ENCODE assay signal across 9 mouse cellular contexts in genomic region chr7:142470808-142471413, GRCm38 (mm10). TPM values are rescaled to one million over a fixed set of nuclear protein-coding genes. Genes with fewer than 3 reads are reported as not detected.
DNase-seq lines count a peak whose midpoint lies in the region; ATAC-seq lines count a peak whose summit lies in the region.
"Had no signal": no experiment of that assay in that cellular context is flagged by ENCODE, and none has a peak within 500 bp of the region (broad histone marks: within the 10 kb centered on the region; RNA-seq: fewer than 3 reads in every experiment).

No protein-coding gene starts in this region.

- 24% methylated on average over 4 of the region's 4 CpGs for WGBS in embryonic facial prominence, embryonic 15.5 days
- WGBS in lung, embryonic 16.5 days = 15% methylated on average over 4 of the region's 4 CpGs
- WGBS in stomach, embryonic 14.5 days = 15% methylated on average over 4 of the region's 4 CpGs

- H3K27ac ChIP-seq in embryonic facial prominence, embryonic 15.5 days (replicated peaks) = peak overlapping the region; percentile 79
- peak overlapping the region; percentile 93 for H3K27ac ChIP-seq in lung, embryonic 16.5 days (ENCODE audit: low read length)
- peak overlapping the region; percentile 97 for H3K27ac ChIP-seq in stomach, embryonic 14.5 days (ENCODE audit: low read length)

- ATAC-seq in embryonic facial prominence, embryonic 15.5 days (ENCODE audit: insufficient number of reproducible peaks, low FRiP score, low TSS enrichment, low read depth) = peak; percentile 69
- peak; percentile 69 for ATAC-seq in lung, embryonic 16.5 days (ENCODE audit: low read depth)
- peak; percentile 15; the same call in 1 of the 2 replicates for ATAC-seq in stomach, embryonic 14.5 days (ENCODE audit: insufficient number of reproducible peaks, insufficient read depth, low FRiP score, low read depth)

- DNase-seq in adrenal gland, adult (ENCODE audit: inconsistent age in 2 of 2, low spot score in 1 of 2) = peak; percentile 31 to 60
- DNase-seq in adrenal gland, postnatal 25 days = no peak
- DNase-seq in 3134 (ENCODE audit: extremely low read depth, insufficient read length, low spot score) = peak; percentile 83
- DNase-seq in heart, postnatal 36 days = peak; percentile 65 to 77
- DNase-seq in frontal cortex, postnatal 25 days (ENCODE audit: low spot score in 2 of 2) = no peak

- H3K36me3 ChIP-seq in embryonic facial prominence, embryonic 15.5 days = no peaks in the 10 kb centered on the region
- H3K36me3 ChIP-seq in lung, embryonic 16.5 days (ENCODE audit: control insufficient read depth, insufficient read depth, low read length) = no peaks in the 10 kb centered on the region
- peaks cover under 1% of the 10 kb centered on the region; the same call in 1 of the 2 replicates for H3K36me3 ChIP-seq in stomach, embryonic 14.5 days (ENCODE audit: control insufficient read depth, insufficient read depth, low read length)

- H3K4me1 ChIP-seq in embryonic facial prominence, embryonic 15.5 days = peaks cover 45% of the 10 kb centered on the region
- H3K4me1 ChIP-seq in lung, embryonic 16.5 days (replicated peaks; ENCODE audit: control insufficient read depth, insufficient read depth, low read length) = peaks cover 31% of the 10 kb centered on the region
- H3K4me1 ChIP-seq in stomach, embryonic 14.5 days (ENCODE audit: control insufficient read depth, insufficient read depth, low read length) = peaks cover 45% of the 10 kb centered on the region

- no peak overlapping the region for H3K4me3 ChIP-seq in embryonic facial prominence, embryonic 15.5 days (replicated peaks)
- H3K4me3 ChIP-seq in lung, embryonic 16.5 days (ENCODE audit: low read length) = no peak overlapping the region
- 0 out of 2 replicates have a peak overlapping the region, but pooled peaks have one; percentile 38 for H3K4me3 ChIP-seq in stomach, embryonic 14.5 days (ENCODE audit: low read depth, low read length)

- no peaks in the 10 kb centered on the region for H3K9me3 ChIP-seq in embryonic facial prominence, embryonic 15.5 days (replicated peaks)
- H3K9me3 ChIP-seq in lung, embryonic 16.5 days (ENCODE audit: control insufficient read depth, low read length) = no peaks in the 10 kb centered on the region
- H3K9me3 ChIP-seq in stomach, embryonic 14.5 days (ENCODE audit: control insufficient read depth, low read depth, low read length) = no peaks in the 10 kb centered on the region

- H3K9ac ChIP-seq in embryonic facial prominence, embryonic 15.5 days = no peak overlapping the region
- peak overlapping the region; percentile 67 for H3K9ac ChIP-seq in lung, embryonic 16.5 days (ENCODE audit: low read length)
- H3K9ac ChIP-seq in stomach, embryonic 14.5 days (replicated peaks; ENCODE audit: low read depth, low read length) = peak overlapping the region; percentile 74; the same call in 1 of the 2 replicates

- intact Hi-C loops in heart, postnatal 36 days (cut with DNase I) = no loop called here

- H3K27me3 ChIP-seq in embryonic facial prominence, embryonic 15.5 days = no peaks in the 10 kb centered on the region
- H3K27me3 ChIP-seq in lung, embryonic 16.5 days (ENCODE audit: control insufficient read depth, insufficient read depth, low read depth, low read length) = no peaks in the 10 kb centered on the region
- no peaks in the 10 kb centered on the region for H3K27me3 ChIP-seq in stomach, embryonic 14.5 days (ENCODE audit: control insufficient read depth, insufficient read depth, low read length)

- no peak overlapping the region for H3K4me2 ChIP-seq in embryonic facial prominence, embryonic 15.5 days (replicated peaks)
- H3K4me2 ChIP-seq in lung, embryonic 16.5 days (ENCODE audit: low read depth, low read length) = no peak overlapping the region
- H3K4me2 ChIP-seq in stomach, embryonic 14.5 days (replicated peaks; ENCODE audit: low read depth, low read length) = peak overlapping the region; percentile 70

RNA-seq across cellular contexts. Expression of gene Lsp1, which starts 10.3 kb away (rescaled TPM):
- total RNA-seq in adrenal gland, postnatal 25 days (2021) = 12.6 and 14.4 TPM in 2 replicates
- 49.3 and 58.9 TPM in 2 replicates for polyA plus RNA-seq in embryonic facial prominence, embryonic 15.5 days (2015; fragmentation: Nextera tagmentation; extraction: Ambion mirVana)
- total RNA-seq in heart, postnatal 36 days (2021) = 10 to 100 TPM; 31.7 to 40.4 TPM
- 110 and 118 TPM in 2 replicates for polyA plus RNA-seq in lung, embryonic 16.5 days (2015; fragmentation: Nextera tagmentation; extraction: Ambion mirVana)
- polyA plus RNA-seq in stomach, embryonic 14.5 days (2014; fragmentation: Nextera tagmentation; extraction: Ambion mirVana) = 194 and 211 TPM in 2 replicates

RNA-seq across cellular contexts. Expression of gene Tnnt3, which starts 27.7 kb away (rescaled TPM):
- not detected in 2 replicates for total RNA-seq in adrenal gland, postnatal 25 days (2021)
- 167 and 228 TPM in 2 replicates for polyA plus RNA-seq in embryonic facial prominence, embryonic 15.5 days (2015; fragmentation: Nextera tagmentation; extraction: Ambion mirVana)
- under 1 TPM; 0.61 to 0.68 TPM for total RNA-seq in heart, postnatal 36 days (2021)
- 17.9 and 50.7 TPM in 2 replicates for polyA plus RNA-seq in lung, embryonic 16.5 days (2015; fragmentation: Nextera tagmentation; extraction: Ambion mirVana)
- 2.2 and 2.6 TPM in 2 replicates for polyA plus RNA-seq in stomach, embryonic 14.5 days (2014; fragmentation: Nextera tagmentation; extraction: Ambion mirVana)

RNA-seq across cellular contexts. Expression of gene Tnni2, which starts 29.3 kb away (rescaled TPM):
- not detected in 2 replicates for total RNA-seq in adrenal gland, postnatal 25 days (2021)
- polyA plus RNA-seq in embryonic facial prominence, embryonic 15.5 days (2015; fragmentation: Nextera tagmentation; extraction: Ambion mirVana) = 169 and 228 TPM in 2 replicates
- total RNA-seq in heart, postnatal 36 days (2021) = 1 to 10 TPM; 1.6 to 3.4 TPM
- 17.6 and 61.1 TPM in 2 replicates for polyA plus RNA-seq in lung, embryonic 16.5 days (2015; fragmentation: Nextera tagmentation; extraction: Ambion mirVana)
- polyA plus RNA-seq in stomach, embryonic 14.5 days (2014; fragmentation: Nextera tagmentation; extraction: Ambion mirVana) = 4.6 and 5.8 TPM in 2 replicates

RNA-seq across cellular contexts. Expression of gene Syt8, which starts 36.3 kb away (rescaled TPM):
- total RNA-seq in adrenal gland, postnatal 25 days (2021) = not detected in 2 replicates
- 3.9 and 4.5 TPM in 2 replicates for polyA plus RNA-seq in embryonic facial prominence, embryonic 15.5 days (2015; fragmentation: Nextera tagmentation; extraction: Ambion mirVana)
- not detected for total RNA-seq in heart, postnatal 36 days (2021)
- 0.48 and 1.2 TPM in 2 replicates for polyA plus RNA-seq in lung, embryonic 16.5 days (2015; fragmentation: Nextera tagmentation; extraction: Ambion mirVana)
- 4.8 and 6.6 TPM in 2 replicates for polyA plus RNA-seq in stomach, embryonic 14.5 days (2014; fragmentation: Nextera tagmentation; extraction: Ambion mirVana)
- total RNA-seq: gastrocnemius, postnatal 4 days had no signal

Comparison
In these comparisons a context has a peak if more than half of its experiments do, and no peak if none do; other contexts are left out.
1. DNase-seq: peak in adrenal gland, adult (2 of 2), 3134 (single experiment) and heart, postnatal 36 days (2 of 2); none in adrenal gland, postnatal 25 days (single experiment) and frontal cortex, postnatal 25 days (0 of 2).
2. ATAC-seq: peak in every context shown above with its lines; median percentile 69 in embryonic facial prominence, embryonic 15.5 days; 69 in lung, embryonic 16.5 days; 15 in stomach, embryonic 14.5 days.
3. Peak in every context shown above with its lines, with median percentiles within 50 percentile points of each other: H3K27ac ChIP-seq.